Mouse (Mus musculus): Measurements from ENCODE around the gene Kcnh8. TPM values are rescaled to one million over a fixed set of nuclear protein-coding genes. Genes with fewer than 3 reads are reported as not detected.
A peak's percentile ranks its signal among the peaks of the same experiment; 100 is the strongest.

Gene Kcnh8
- not detected in 2 replicates for polyA plus RNA-seq (2014; fragmentation: Nextera tagmentation; extraction: Ambion mirVana)

GRCm38 (mm10) chr17:52602093-52602780 is at the start of gene Kcnh8:
Kcnh8 (plus strand) TSS chr17:52602709.
- DNase-seq (ENCODE audit: low spot score) (peak; percentile 23), ATAC-seq (ENCODE audit: insufficient number of reproducible peaks, low FRiP score, low TSS enrichment, low read depth) (no peak)
- Histone ChIP-seq H3K4me1 (ENCODE audit: control insufficient read depth, insufficient read depth, low read length) (0 out of 2 replicates have a peak, but pooled peaks cover 2% of the 10 kb centered on the region), H3K9ac (ENCODE audit: low read length) (no peak within 1 kb of the TSS), H3K9me3 (ENCODE audit: control insufficient read depth, low read length) (no peaks in the 10 kb centered on the region), H3K36me3 (ENCODE audit: control insufficient read depth, insufficient read depth, low read length) (no peaks in the 10 kb centered on the region), H3K4me3 (ENCODE audit: low read depth, low read length) (no peak within 1 kb of the TSS), H3K27me3 (ENCODE audit: control insufficient read depth, insufficient read depth, low read length) (peaks cover 35% of the 10 kb centered on the region), H3K4me2 (ENCODE audit: low read depth, severe bottlenecking) (peak within 1 kb of the TSS; percentile 46; the same call in 1 of the 2 replicates), H3K27ac (replicated peaks; ENCODE audit: low read depth, low read length) (no peak within 1 kb of the TSS)
- 1% methylated on average over 29 of the region's 40 CpGs for WGBS

GRCm38 (mm10) chr17:52559961-52560720 is 42.4 kb upstream of the Kcnh8 start:
- ATAC-seq (ENCODE audit: insufficient number of reproducible peaks, low FRiP score, low TSS enrichment, low read depth) (peak; percentile 72; the same call in 1 of the 2 replicates), DNase-seq (ENCODE audit: low spot score) (peak; percentile 54)
- Histone ChIP-seq H3K9me3 (ENCODE audit: control insufficient read depth, low read length) (no peaks in the 10 kb centered on the region), H3K36me3 (ENCODE audit: control insufficient read depth, insufficient read depth, low read length) (no peaks in the 10 kb centered on the region), H3K4me1 (ENCODE audit: control insufficient read depth, insufficient read depth, low read length) (no peaks in the 10 kb centered on the region), H3K4me2 (ENCODE audit: low read depth, severe bottlenecking) (no peak overlapping the region), H3K9ac (ENCODE audit: low read length) (no peak overlapping the region), H3K27me3 (ENCODE audit: control insufficient read depth, insufficient read depth, low read length) (no peaks in the 10 kb centered on the region), H3K4me3 (ENCODE audit: low read depth, low read length) (no peak overlapping the region), H3K27ac (replicated peaks; ENCODE audit: low read depth, low read length) (no peak overlapping the region)
- WGBS = 38% methylated on average over 13 of the region's 13 CpGs

- H3K4me3 ChIP-seq (ENCODE audit: low read depth, low read length) = no peak overlapping the region
- no peaks in the 10 kb centered on the region for H3K9me3 ChIP-seq (ENCODE audit: control insufficient read depth, low read length)
- no peak for ATAC-seq (ENCODE audit: insufficient number of reproducible peaks, low FRiP score, low TSS enrichment, low read depth)
- H3K27ac ChIP-seq (replicated peaks; ENCODE audit: low read depth, low read length) = no peak overlapping the region
- H3K36me3 ChIP-seq (ENCODE audit: control insufficient read depth, insufficient read depth, low read length) = no peaks in the 10 kb centered on the region
- no peak for DNase-seq (ENCODE audit: low spot score)
- H3K9ac ChIP-seq (ENCODE audit: low read length) = no peak overlapping the region
- WGBS = 57% methylated on average over 4 of the region's 4 CpGs
- H3K27me3 ChIP-seq (ENCODE audit: control insufficient read depth, insufficient read depth, low read length) = no peaks in the 10 kb centered on the region
- H3K4me2 ChIP-seq (ENCODE audit: low read depth, severe bottlenecking) = no peak overlapping the region
- no peaks in the 10 kb centered on the region for H3K4me1 ChIP-seq (ENCODE audit: control insufficient read depth, insufficient read depth, low read length)
These were observed 36.9 kb upstream of the Kcnh8 start for GRCm38 (mm10) chr17:52565467-52566155.

- no peaks in the 10 kb centered on the region for H3K4me1 ChIP-seq (ENCODE audit: control insufficient read depth, insufficient read depth, low read length)
- ATAC-seq (ENCODE audit: insufficient number of reproducible peaks, low FRiP score, low TSS enrichment, low read depth) (no peak), DNase-seq (ENCODE audit: low spot score) (no peak)
- no peak overlapping the region for H3K4me2 ChIP-seq (ENCODE audit: low read depth, severe bottlenecking)
- no peaks in the 10 kb centered on the region for H3K36me3 ChIP-seq (ENCODE audit: control insufficient read depth, insufficient read depth, low read length)
- no peak overlapping the region for H3K4me3 ChIP-seq (ENCODE audit: low read depth, low read length)
- no peaks in the 10 kb centered on the region for H3K27me3 ChIP-seq (ENCODE audit: control insufficient read depth, insufficient read depth, low read length)
- H3K9ac ChIP-seq (ENCODE audit: low read length) = no peak overlapping the region
- H3K9me3 ChIP-seq (ENCODE audit: control insufficient read depth, low read length) = no peaks in the 10 kb centered on the region
- WGBS = 83% methylated on average over 4 of the region's 4 CpGs
- H3K27ac ChIP-seq (replicated peaks; ENCODE audit: low read depth, low read length) = no peak overlapping the region
These were observed 32.8 kb upstream of the Kcnh8 start for GRCm38 (mm10) chr17:52569584-52570270.

- Histone ChIP-seq H3K27me3 (ENCODE audit: control insufficient read depth, insufficient read depth, low read length) (no peaks in the 10 kb centered on the region), H3K4me2 (ENCODE audit: low read depth, severe bottlenecking) (no peak overlapping the region), H3K9me3 (ENCODE audit: control insufficient read depth, low read length) (no peaks in the 10 kb centered on the region), H3K4me1 (ENCODE audit: control insufficient read depth, insufficient read depth, low read length) (no peaks in the 10 kb centered on the region), H3K27ac (replicated peaks; ENCODE audit: low read depth, low read length) (no peak overlapping the region), H3K4me3 (ENCODE audit: low read depth, low read length) (no peak overlapping the region), H3K36me3 (ENCODE audit: control insufficient read depth, insufficient read depth, low read length) (no peaks in the 10 kb centered on the region), H3K9ac (ENCODE audit: low read length) (no peak overlapping the region)
- ATAC-seq (ENCODE audit: insufficient number of reproducible peaks, low FRiP score, low TSS enrichment, low read depth) (no peak), DNase-seq (ENCODE audit: low spot score) (no peak)
- 87% methylated on average over 4 of the region's 4 CpGs for WGBS
These were observed 30.3 kb upstream of the Kcnh8 start for GRCm38 (mm10) chr17:52572229-52572628.

- H3K4me1 ChIP-seq (ENCODE audit: control insufficient read depth, insufficient read depth, low read length) = no peaks in the 10 kb centered on the region
- DNase-seq (ENCODE audit: low spot score) = no peak
- no peak overlapping the region for H3K4me2 ChIP-seq (ENCODE audit: low read depth, severe bottlenecking)
- no peaks in the 10 kb centered on the region for H3K36me3 ChIP-seq (ENCODE audit: control insufficient read depth, insufficient read depth, low read length)
- no peak overlapping the region for H3K4me3 ChIP-seq (ENCODE audit: low read depth, low read length)
- no peak for ATAC-seq (ENCODE audit: insufficient number of reproducible peaks, low FRiP score, low TSS enrichment, low read depth)
- H3K27me3 ChIP-seq (ENCODE audit: control insufficient read depth, insufficient read depth, low read length) = no peaks in the 10 kb centered on the region
- H3K27ac ChIP-seq (replicated peaks; ENCODE audit: low read depth, low read length) = no peak overlapping the region
- no peaks in the 10 kb centered on the region for H3K9me3 ChIP-seq (ENCODE audit: control insufficient read depth, low read length)
- H3K9ac ChIP-seq (ENCODE audit: low read length) = no peak overlapping the region
- 81% methylated on average over 5 of the region's 5 CpGs for WGBS
These were observed 10.9 kb upstream of the Kcnh8 start for GRCm38 (mm10) chr17:52591503-52592194.

GRCm38 (mm10) chr17:52599141-52599540 is 3.4 kb upstream of the Kcnh8 start:
- Histone ChIP-seq H3K27ac (replicated peaks; ENCODE audit: low read depth, low read length) (no peak overlapping the region), H3K4me1 (ENCODE audit: control insufficient read depth, insufficient read depth, low read length) (0 out of 2 replicates have a peak, but pooled peaks cover 2% of the 10 kb centered on the region), H3K9ac (ENCODE audit: low read length) (no peak overlapping the region), H3K4me3 (ENCODE audit: low read depth, low read length) (no peak overlapping the region), H3K27me3 (ENCODE audit: control insufficient read depth, insufficient read depth, low read length) (peaks cover 35% of the 10 kb centered on the region), H3K36me3 (ENCODE audit: control insufficient read depth, insufficient read depth, low read length) (no peaks in the 10 kb centered on the region), H3K9me3 (ENCODE audit: control insufficient read depth, low read length) (no peaks in the 10 kb centered on the region), H3K4me2 (ENCODE audit: low read depth, severe bottlenecking) (no peak overlapping the region)
- ATAC-seq (ENCODE audit: insufficient number of reproducible peaks, low FRiP score, low TSS enrichment, low read depth) (no peak), DNase-seq (ENCODE audit: low spot score) (no peak)
- WGBS = 76% methylated on average over 3 of the region's 3 CpGs

All from limb, embryonic 11.5 days (tissue).